Mouse (Mus musculus) neural tube, embryonic 15.5 days (tissue): ENCODE measurements around the gene Gpc1. TPM values are rescaled to one million over a fixed set of nuclear protein-coding genes. Genes with fewer than 3 reads are reported as not detected.

Experiments
- ATAC-seq: fragments of 200-750 bp; cut with Nextera tagmentation; 2 replicates; pipeline ENCODE4 v1.8.0; 2017; ENCODE audit warnings: mild to moderate bottlenecking, moderate TSS enrichment, moderate library complexity; ENCODE audit not compliant: low FRiP score
- H3K27ac ChIP-seq: fragments of 300-500 bp; sonication (generic); replicated peaks from 2 replicates; pipeline ENCODE4 v1.5.1; 2015; ENCODE audit warnings: mild to moderate bottlenecking, inconsistent platforms
- H3K27me3 ChIP-seq: fragments of 300-500 bp; sonication (generic); replicated peaks from 2 replicates; pipeline ENCODE4 v1.6.1; 2015; ENCODE audit warnings: inconsistent platforms
- H3K36me3 ChIP-seq: fragments of 300-500 bp; sonication (generic); 2 replicates; pipeline ENCODE4 v1.6.1; 2015; ENCODE audit warnings: inconsistent platforms
- H3K4me1 ChIP-seq: fragments of 300-500 bp; sonication (generic); 2 replicates; pipeline ENCODE4 v1.6.1; 2015; ENCODE audit warnings: inconsistent platforms
- H3K4me2 ChIP-seq: fragments of 300-500 bp; sonication (generic); 2 replicates; pipeline ENCODE4 v1.6.1; 2015; ENCODE audit warnings: inconsistent platforms, mild to moderate bottlenecking, moderate library complexity
- H3K4me3 ChIP-seq: fragments of 300-500 bp; sonication (generic); replicated peaks from 2 replicates; pipeline ENCODE4 v1.5.1; 2015; ENCODE audit warnings: mild to moderate bottlenecking, inconsistent platforms
- H3K9ac ChIP-seq: fragments of 300-500 bp; sonication (generic); replicated peaks from 2 replicates; pipeline ENCODE4 v1.6.1; 2015; ENCODE audit warnings: mild to moderate bottlenecking, inconsistent platforms
- H3K9me3 ChIP-seq: fragments of 300-500 bp; sonication (generic); replicated peaks from 2 replicates; pipeline ENCODE4 v1.6.1; 2016; ENCODE audit warnings: inconsistent platforms
- WGBS: fragments of 180-500 bp; shearing (Covaris S2); methylation state at CpG from one replicate; pipeline ENCODE4 v1.1.7; 2015; ENCODE audit warnings: mixed read lengths; 5-methylcytosine and 5-hydroxymethylcytosine counted together
- polyA plus RNA-seq: library from polyadenylated mRNA; unstranded; fragments of >200 nt; fragmentation: Nextera tagmentation; extraction: Ambion mirVana; gene quantifications from 2 replicates; pipeline ENCODE4 v1.2.1, GENCODE M21; 2015

Gene Gpc1
- polyA plus RNA-seq = 63.1 and 64.6 TPM in 2 replicates

GRCm38 (mm10) chr1:92831188-92832001, at the start of gene Gpc1:
Gene Gpc1 (plus strand): TSS chr1:92831645.
- Histone ChIP-seq H3K36me3 (no peaks in the 10 kb centered on the region), H3K4me1 (peaks cover 43% of the 10 kb centered on the region), H3K4me3 (peak within 1 kb of the TSS; percentile 89), H3K9ac (peak within 1 kb of the TSS; percentile 97), H3K9me3 (no peaks in the 10 kb centered on the region), H3K4me2 (peak within 1 kb of the TSS; percentile 94), H3K27me3 (peaks cover 15% of the 10 kb centered on the region; the same call in 1 of the 2 replicates), H3K27ac (peak within 1 kb of the TSS; percentile 89)
- 0% methylated on average over 61 of the region's 99 CpGs for WGBS
- ATAC-seq = peak; percentile 85

GRCm38 (mm10) chr1:92781862-92782261, 49.6 kb upstream of the Gpc1 start:
- WGBS = 85% methylated on average over 4 of the region's 4 CpGs
- Histone ChIP-seq H3K4me1 (no peaks in the 10 kb centered on the region), H3K4me3 (no peak overlapping the region), H3K9me3 (no peaks in the 10 kb centered on the region), H3K27me3 (no peaks in the 10 kb centered on the region), H3K27ac (no peak overlapping the region), H3K4me2 (no peak overlapping the region), H3K9ac (no peak overlapping the region), H3K36me3 (no peaks in the 10 kb centered on the region)
- no peak for ATAC-seq

GRCm38 (mm10) chr1:92782587-92782986, 48.9 kb upstream of the Gpc1 start:
- Histone ChIP-seq H3K4me1 (no peaks in the 10 kb centered on the region; the same call in 1 of the 2 replicates), H3K9ac (no peak overlapping the region), H3K9me3 (no peaks in the 10 kb centered on the region), H3K4me2 (no peak overlapping the region), H3K27me3 (no peaks in the 10 kb centered on the region), H3K36me3 (no peaks in the 10 kb centered on the region), H3K27ac (no peak overlapping the region), H3K4me3 (no peak overlapping the region)
- WGBS = 65% methylated on average over 6 of the region's 6 CpGs
- no peak for ATAC-seq

DNA sequence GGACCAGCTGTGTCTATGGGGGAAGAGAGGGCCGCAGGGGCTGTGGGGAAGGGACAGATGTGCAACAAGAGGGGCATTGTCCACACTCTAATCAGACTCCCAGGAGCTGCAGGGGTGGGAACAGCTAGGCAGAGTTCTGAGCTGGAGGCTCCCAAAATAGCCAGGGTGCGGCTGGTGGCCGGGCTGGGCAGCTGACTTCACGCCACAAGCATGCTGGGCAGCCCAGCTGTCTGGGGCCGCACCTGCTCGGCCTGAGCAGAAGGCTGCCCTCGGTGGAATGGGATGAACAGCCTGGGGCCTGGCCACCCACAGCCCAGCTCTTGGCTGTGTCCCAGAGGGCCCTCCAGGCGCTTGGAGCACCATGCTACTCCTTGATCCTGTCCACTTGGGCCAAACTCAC, 44.2 kb upstream of the Gpc1 start:
- no peak overlapping the region for H3K4me3 ChIP-seq
- 48% methylated on average over 8 of the region's 8 CpGs for WGBS
- no peaks in the 10 kb centered on the region for H3K36me3 ChIP-seq
- no peak overlapping the region for H3K4me2 ChIP-seq
- H3K4me1 ChIP-seq = peaks cover 10% of the 10 kb centered on the region
- H3K27ac ChIP-seq = no peak overlapping the region
- H3K9me3 ChIP-seq = no peaks in the 10 kb centered on the region
- H3K27me3 ChIP-seq = no peaks in the 10 kb centered on the region
- no peak overlapping the region for H3K9ac ChIP-seq
- ATAC-seq = no peak

DNA sequence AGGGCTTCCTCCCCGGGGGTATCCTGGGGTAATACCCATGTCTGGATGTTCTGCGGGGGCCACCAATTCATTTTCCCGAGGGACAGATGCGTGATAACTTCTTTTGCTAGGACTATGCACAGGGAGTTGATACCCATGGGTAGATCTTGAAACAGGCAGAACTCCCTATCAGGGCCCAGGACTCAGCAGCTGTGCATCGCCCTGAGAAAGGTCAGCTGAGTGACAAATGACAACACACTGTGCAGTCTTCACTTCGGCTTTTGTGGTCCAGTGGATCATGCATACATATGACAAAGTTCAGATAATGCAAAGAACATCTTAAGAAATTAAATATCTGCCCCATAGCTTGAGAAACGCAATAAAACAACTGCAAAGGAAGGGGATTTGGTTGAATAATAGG, 43.4 kb upstream of the Gpc1 start:
- Histone ChIP-seq H3K36me3 (no peaks in the 10 kb centered on the region), H3K4me3 (no peak overlapping the region), H3K4me1 (peaks cover 10% of the 10 kb centered on the region), H3K4me2 (no peak overlapping the region), H3K9ac (no peak overlapping the region), H3K27ac (no peak overlapping the region), H3K9me3 (no peaks in the 10 kb centered on the region), H3K27me3 (no peaks in the 10 kb centered on the region)
- no peak for ATAC-seq
- 91% methylated on average over 7 of the region's 7 CpGs for WGBS

DNA sequence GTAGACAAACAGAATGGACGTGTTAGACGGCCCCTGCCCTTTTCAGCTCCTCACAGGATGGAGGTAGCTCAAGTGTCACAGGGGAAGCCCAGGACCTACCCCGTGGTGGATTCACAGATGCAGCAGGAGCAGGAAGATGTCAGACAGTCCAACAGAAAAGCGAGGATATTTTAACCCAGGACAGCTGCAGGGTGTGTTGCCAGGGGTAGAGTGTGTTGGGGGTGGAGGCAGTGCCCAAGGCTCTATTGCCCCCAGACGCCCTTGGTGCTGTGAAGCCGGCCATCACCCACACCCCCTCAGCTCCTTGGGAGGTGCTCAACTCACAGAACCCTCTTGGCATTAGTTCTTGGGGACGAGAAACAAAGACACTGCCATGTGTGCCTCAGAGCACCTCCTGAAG, 40.8 kb upstream of the Gpc1 start:
- WGBS = 43% methylated on average over 7 of the region's 7 CpGs
- no peak overlapping the region for H3K4me3 ChIP-seq
- 0 out of 2 replicates have a peak, but pooled peaks cover 2% of the 10 kb centered on the region for H3K27me3 ChIP-seq
- no peaks in the 10 kb centered on the region for H3K36me3 ChIP-seq
- H3K9me3 ChIP-seq = no peaks in the 10 kb centered on the region
- H3K9ac ChIP-seq = no peak overlapping the region
- H3K27ac ChIP-seq = no peak overlapping the region
- peaks cover 10% of the 10 kb centered on the region for H3K4me1 ChIP-seq
- no peak for ATAC-seq
- peak overlapping the region; percentile 30; the same call in 1 of the 2 replicates for H3K4me2 ChIP-seq

GRCm38 (mm10) chr1:92791070-92791831, 40.2 kb upstream of the Gpc1 start:
- H3K4me1 ChIP-seq = peaks cover 10% of the 10 kb centered on the region
- H3K9ac ChIP-seq = no peak overlapping the region
- 0 out of 2 replicates have a peak, but pooled peaks cover 2% of the 10 kb centered on the region for H3K27me3 ChIP-seq
- peak overlapping the region; percentile 30 for H3K4me2 ChIP-seq
- H3K27ac ChIP-seq = no peak overlapping the region
- ATAC-seq = peak; percentile 61
- no peak overlapping the region for H3K4me3 ChIP-seq
- 8% methylated on average over 10 of the region's 10 CpGs for WGBS
- no peaks in the 10 kb centered on the region for H3K36me3 ChIP-seq
- no peaks in the 10 kb centered on the region for H3K9me3 ChIP-seq

GRCm38 (mm10) chr1:92793781-92794180, 37.7 kb upstream of the Gpc1 start:
- no peak for ATAC-seq
- peaks cover 10% of the 10 kb centered on the region for H3K4me1 ChIP-seq
- no peak overlapping the region for H3K4me2 ChIP-seq
- no peak overlapping the region for H3K27ac ChIP-seq
- 68% methylated on average over 5 of the region's 5 CpGs for WGBS
- H3K4me3 ChIP-seq = no peak overlapping the region
- no peaks in the 10 kb centered on the region for H3K36me3 ChIP-seq
- H3K9ac ChIP-seq = no peak overlapping the region
- H3K9me3 ChIP-seq = no peaks in the 10 kb centered on the region
- 0 out of 2 replicates have a peak, but pooled peaks cover 2% of the 10 kb centered on the region for H3K27me3 ChIP-seq

GRCm38 (mm10) chr1:92798425-92798824, 33.0 kb upstream of the Gpc1 start:
- 0 out of 2 replicates have a peak, but pooled peaks cover 2% of the 10 kb centered on the region for H3K27me3 ChIP-seq
- 74% methylated on average over 2 of the region's 2 CpGs for WGBS
- ATAC-seq = no peak

GRCm38 (mm10) chr1:92799653-92800052, 31.8 kb upstream of the Gpc1 start:
- Histone ChIP-seq H3K36me3 (no peaks in the 10 kb centered on the region), H3K9me3 (no peaks in the 10 kb centered on the region), H3K4me1 (no peaks in the 10 kb centered on the region), H3K4me3 (no peak overlapping the region), H3K4me2 (no peak overlapping the region), H3K9ac (no peak overlapping the region), H3K27ac (no peak overlapping the region), H3K27me3 (no peaks in the 10 kb centered on the region)
- no peak for ATAC-seq
- WGBS = 89% methylated on average over 5 of the region's 5 CpGs

More at GRCm38 (mm10) chr1:92798425-92798824, 33.0 kb upstream of the Gpc1 start:
- Histone ChIP-seq H3K4me3 (no peak overlapping the region), H3K27ac (no peak overlapping the region), H3K36me3 (no peaks in the 10 kb centered on the region), H3K4me2 (no peak overlapping the region), H3K9ac (no peak overlapping the region), H3K9me3 (no peaks in the 10 kb centered on the region), H3K4me1 (no peaks in the 10 kb centered on the region)

DNA sequence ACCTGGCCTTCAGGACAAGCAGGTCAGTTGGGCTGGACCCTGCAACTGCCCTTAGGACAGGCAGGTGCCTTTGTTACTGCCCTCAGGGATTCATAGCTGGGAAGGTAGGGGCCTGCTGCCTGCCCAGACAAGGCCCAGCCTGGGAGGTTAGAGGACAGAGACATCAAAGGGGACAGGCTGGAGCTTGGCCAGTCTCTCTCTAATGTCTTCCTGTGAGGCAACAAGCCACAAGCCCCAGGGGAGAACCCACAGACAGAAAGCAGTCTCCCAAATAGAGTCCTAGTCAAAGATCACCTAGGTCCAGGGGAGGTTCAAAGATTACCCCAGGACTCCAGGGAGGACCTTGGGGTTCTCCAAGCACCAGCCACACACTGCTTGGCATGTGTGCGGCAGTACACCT, 29.1 kb upstream of the Gpc1 start:
- no peak overlapping the region for H3K4me3 ChIP-seq
- H3K27ac ChIP-seq = no peak overlapping the region
- no peak overlapping the region for H3K4me2 ChIP-seq
- no peaks in the 10 kb centered on the region for H3K9me3 ChIP-seq
- H3K9ac ChIP-seq = no peak overlapping the region
- H3K36me3 ChIP-seq = no peaks in the 10 kb centered on the region
- no peak for ATAC-seq
- H3K27me3 ChIP-seq = no peaks in the 10 kb centered on the region
- H3K4me1 ChIP-seq = no peaks in the 10 kb centered on the region
- WGBS = 100% methylated on average over 1 of the region's 1 CpGs

DNA sequence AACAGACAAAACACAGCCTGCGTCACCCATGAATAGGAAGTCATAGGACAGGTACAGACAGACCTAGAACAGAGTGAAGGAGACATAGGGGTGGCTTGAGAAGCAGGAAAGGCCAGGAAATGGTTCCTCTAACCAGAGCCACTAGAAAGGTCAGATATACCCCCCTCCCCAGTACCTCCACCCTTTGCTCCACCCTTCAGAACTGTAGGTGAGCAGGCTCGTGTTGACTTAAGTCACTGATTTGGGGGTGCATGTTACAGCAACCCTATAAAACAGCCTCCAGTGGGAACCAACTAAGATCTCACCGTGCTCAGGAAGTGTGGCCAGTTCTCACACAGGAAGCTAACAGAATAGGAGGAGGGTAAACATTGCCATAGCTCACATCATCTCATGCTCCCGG, 28.1 kb upstream of the Gpc1 start:
- ATAC-seq = no peak
- no peaks in the 10 kb centered on the region for H3K36me3 ChIP-seq
- H3K9me3 ChIP-seq = no peaks in the 10 kb centered on the region
- H3K27ac ChIP-seq = no peak overlapping the region
- no peaks in the 10 kb centered on the region for H3K4me1 ChIP-seq
- H3K9ac ChIP-seq = no peak overlapping the region
- no peaks in the 10 kb centered on the region for H3K27me3 ChIP-seq
- no peak overlapping the region for H3K4me3 ChIP-seq
- 90% methylated on average over 4 of the region's 4 CpGs for WGBS
- no peak overlapping the region for H3K4me2 ChIP-seq
